Mouse (Mus musculus): ENCODE results near the gene Ppp5c. TPM values are rescaled to one million over a fixed set of nuclear protein-coding genes. Genes with fewer than 3 reads are reported as not detected.

Ppp5c gene
- polyA plus RNA-seq, 1 experiment from 2014 or later: 100 TPM

DNA sequence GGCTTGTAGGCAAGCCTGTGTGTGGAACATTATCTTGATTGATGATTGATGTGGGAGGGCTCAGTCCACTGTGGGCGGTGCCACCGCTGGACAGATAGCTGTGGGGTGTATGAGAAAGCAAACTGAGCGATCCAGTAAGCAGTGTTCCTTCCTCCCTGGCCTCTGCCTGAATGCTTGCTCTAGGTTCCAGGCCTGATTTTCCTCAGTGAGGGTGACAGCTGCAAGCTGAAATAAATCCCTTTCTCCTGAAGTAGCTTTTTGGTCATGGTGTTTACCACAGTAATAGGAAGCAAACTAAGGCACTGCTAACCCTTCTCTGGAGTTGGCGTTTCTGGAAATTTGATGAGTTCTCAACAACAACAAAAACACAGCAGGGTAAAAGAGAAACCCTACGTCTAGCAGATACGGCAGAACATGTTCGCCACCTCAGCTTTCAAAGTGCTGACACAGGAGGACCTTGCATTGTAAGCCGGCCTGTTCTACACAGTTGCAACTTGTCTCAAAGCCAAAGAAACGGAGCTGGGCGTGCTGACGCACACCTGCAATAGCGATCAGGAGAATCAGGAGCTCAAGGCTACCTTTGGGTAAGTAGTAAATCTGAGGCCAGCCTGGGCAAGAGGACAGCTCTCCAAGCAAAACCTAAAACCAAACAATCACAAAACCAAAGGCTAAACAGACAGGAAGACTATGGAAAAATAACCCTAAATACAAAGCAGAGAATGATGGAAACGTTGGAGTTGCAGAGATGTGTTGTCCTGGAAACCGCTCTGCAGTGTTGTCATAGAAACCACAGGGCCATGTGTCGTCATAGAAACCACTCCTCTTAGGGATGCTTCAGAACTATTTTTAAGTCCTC, 71.1 kb downstream of the Ppp5c start:
- Histone ChIP-seq H3K4me1 (ENCODE audit: control insufficient read depth, insufficient read depth, low read length) (peaks cover 3% of the 10 kb centered on the region), H3K27me3 (ENCODE audit: control insufficient read depth, insufficient read depth, low read length) (no peaks in the 10 kb centered on the region), H3K36me3 (replicated peaks; ENCODE audit: control insufficient read depth, insufficient read depth, low read depth, low read length) (no peaks in the 10 kb centered on the region; the same call in 1 of the 2 replicates), H3K4me3 (ENCODE audit: low read depth, low read length) (no peak overlapping the region), H3K9ac (replicated peaks; ENCODE audit: low read length) (no peak overlapping the region), H3K9me3 (replicated peaks; ENCODE audit: control insufficient read depth, low read length) (no peaks in the 10 kb centered on the region), H3K4me2 (ENCODE audit: low read depth, low read length) (no peak overlapping the region), H3K27ac (replicated peaks; ENCODE audit: low read depth, low read length) (no peak overlapping the region)
- 69% methylated on average over 15 of the region's 15 CpGs for WGBS
- DNase-seq (ENCODE audit: low spot score): no peak
- ATAC-seq (replicated peaks; ENCODE audit: insufficient number of reproducible peaks, low FRiP score, low TSS enrichment, low read depth): no peak

DNA sequence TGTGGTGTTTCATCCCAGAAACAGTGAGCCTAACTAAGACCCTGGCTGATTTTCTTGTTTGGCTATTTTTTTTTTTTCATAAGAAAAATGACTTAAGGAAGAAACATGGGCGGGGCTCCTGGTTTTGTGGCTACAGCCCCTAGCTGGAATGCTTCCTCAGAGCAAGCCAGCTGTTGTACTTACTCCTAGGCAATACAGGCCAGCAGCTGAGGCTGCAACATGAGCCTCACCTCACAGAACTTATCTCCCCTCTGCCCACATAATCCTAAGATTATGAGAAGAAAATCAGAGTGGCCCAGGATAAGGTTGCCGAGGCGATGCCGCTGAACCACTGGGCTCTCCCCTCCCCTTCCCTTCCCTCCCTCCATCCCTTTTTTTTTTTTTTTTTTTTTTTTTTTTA, 72.0 kb downstream of the Ppp5c start:
- 75% methylated on average over 4 of the region's 4 CpGs for WGBS
- Histone ChIP-seq H3K4me3 (ENCODE audit: low read depth, low read length) (no peak overlapping the region), H3K36me3 (replicated peaks; ENCODE audit: control insufficient read depth, insufficient read depth, low read depth, low read length) (no peaks in the 10 kb centered on the region), H3K27me3 (ENCODE audit: control insufficient read depth, insufficient read depth, low read length) (no peaks in the 10 kb centered on the region), H3K9ac (replicated peaks; ENCODE audit: low read length) (no peak overlapping the region), H3K4me2 (ENCODE audit: low read depth, low read length) (no peak overlapping the region), H3K4me1 (ENCODE audit: control insufficient read depth, insufficient read depth, low read length) (peaks cover 3% of the 10 kb centered on the region), H3K27ac (replicated peaks; ENCODE audit: low read depth, low read length) (no peak overlapping the region), H3K9me3 (replicated peaks; ENCODE audit: control insufficient read depth, low read length) (no peaks in the 10 kb centered on the region)
- DNase-seq (ENCODE audit: low spot score) (no peak), ATAC-seq (replicated peaks; ENCODE audit: insufficient number of reproducible peaks, low FRiP score, low TSS enrichment, low read depth) (no peak)

Other genes starting within 250 kb of the Ppp5c start
- gene Slc1a5, start 246.6 kb downstream of the Ppp5c start, polyA plus RNA-seq (2014; fragmentation: Nextera tagmentation; extraction: Ambion mirVana): 19.6 and 19.7 TPM in 2 replicates
- gene Strn4, start 212.0 kb downstream of the Ppp5c start, polyA plus RNA-seq (2014; fragmentation: Nextera tagmentation; extraction: Ambion mirVana): 102 and 121 TPM in 2 replicates
- gene Fkrp, start 211.2 kb downstream of the Ppp5c start, polyA plus RNA-seq (2014; fragmentation: Nextera tagmentation; extraction: Ambion mirVana): 21.0 and 24.9 TPM in 2 replicates
- gene Prkd2, start 185.0 kb downstream of the Ppp5c start, polyA plus RNA-seq (2014; fragmentation: Nextera tagmentation; extraction: Ambion mirVana): 10.1 and 11.4 TPM in 2 replicates
- gene Dact3, start 152.6 kb downstream of the Ppp5c start, polyA plus RNA-seq (2014; fragmentation: Nextera tagmentation; extraction: Ambion mirVana): 11.5 and 12.2 TPM in 2 replicates
- gene Gng8, start 136.1 kb downstream of the Ppp5c start, polyA plus RNA-seq (2014; fragmentation: Nextera tagmentation; extraction: Ambion mirVana): 16.0 and 19.8 TPM in 2 replicates
- gene Ptgir, start 121.4 kb downstream of the Ppp5c start, polyA plus RNA-seq (2014; fragmentation: Nextera tagmentation; extraction: Ambion mirVana): 0.87 and 1.1 TPM in 2 replicates
- 227 and 237 TPM in 2 replicates for gene Calm3, start 103.8 kb downstream of the Ppp5c start, polyA plus RNA-seq (2014; fragmentation: Nextera tagmentation; extraction: Ambion mirVana)
- gene Pnmal2, start 83.2 kb downstream of the Ppp5c start, polyA plus RNA-seq (2014; fragmentation: Nextera tagmentation; extraction: Ambion mirVana): 3.7 and 4.2 TPM in 2 replicates
- gene Pnmal1, start 68.2 kb downstream of the Ppp5c start, polyA plus RNA-seq (2014; fragmentation: Nextera tagmentation; extraction: Ambion mirVana): 5.3 and 6.6 TPM in 2 replicates
- gene Gm42372, start 44.8 kb downstream of the Ppp5c start, polyA plus RNA-seq (2014; fragmentation: Nextera tagmentation; extraction: Ambion mirVana): 0.52 and 0.63 TPM in 2 replicates
- 15.9 and 17.1 TPM in 2 replicates for gene Ccdc8, start 35.2 kb downstream of the Ppp5c start, polyA plus RNA-seq (2014; fragmentation: Nextera tagmentation; extraction: Ambion mirVana)
- gene Hif3a, start 34.5 kb upstream of the Ppp5c start, polyA plus RNA-seq (2014; fragmentation: Nextera tagmentation; extraction: Ambion mirVana): 6.7 TPM in 2 replicates
- gene Psg16, start 46.1 kb upstream of the Ppp5c start, polyA plus RNA-seq (2014; fragmentation: Nextera tagmentation; extraction: Ambion mirVana): 0.10 and 0.11 TPM in 2 replicates
- not detected in 2 replicates for gene Ceacam3, start 122.4 kb upstream of the Ppp5c start, polyA plus RNA-seq (2014; fragmentation: Nextera tagmentation; extraction: Ambion mirVana)
- not detected in 2 replicates for gene Psg29, start 175.6 kb upstream of the Ppp5c start, polyA plus RNA-seq (2014; fragmentation: Nextera tagmentation; extraction: Ambion mirVana)